28 mouse cellular contexts compared by ENCODE assay signal in genomic region chr10:21554896-21555580, GRCm38 (mm10). TPM values are rescaled to one million over a fixed set of nuclear protein-coding genes. Genes with fewer than 3 reads are reported as not detected.
DNase-seq lines count a peak whose midpoint lies in the region; ATAC-seq lines count a peak whose summit lies in the region.
"Had no signal": no experiment of that assay in that cellular context is flagged by ENCODE, and none has a peak within 500 bp of the region (broad histone marks: within the 10 kb centered on the region; RNA-seq: fewer than 3 reads in every experiment).

No protein-coding gene starts in this region.

- H3K9me3 ChIP-seq in hindbrain, embryonic 15.5 days: no peaks in the 10 kb centered on the region
- H3K9me3 ChIP-seq in hindbrain, embryonic 12.5 days (replicated peaks): no peaks in the 10 kb centered on the region
- H3K9me3 ChIP-seq: embryonic facial prominence, embryonic 12.5 days; embryonic facial prominence, embryonic 15.5 days; heart, embryonic 13.5 days had no signal

- no peak overlapping the region for H3K27ac ChIP-seq in hindbrain, embryonic 15.5 days (replicated peaks)
- no peak overlapping the region for H3K27ac ChIP-seq in hindbrain, embryonic 12.5 days
- H3K27ac ChIP-seq: embryonic facial prominence, embryonic 12.5 days; embryonic facial prominence, embryonic 15.5 days; gastrocnemius, adult 2 months; heart, embryonic 13.5 days had no signal

- no peaks in the 10 kb centered on the region for H3K36me3 ChIP-seq in hindbrain, embryonic 15.5 days
- no peaks in the 10 kb centered on the region for H3K36me3 ChIP-seq in hindbrain, embryonic 12.5 days
- H3K36me3 ChIP-seq: embryonic facial prominence, embryonic 12.5 days; embryonic facial prominence, embryonic 15.5 days; heart, embryonic 13.5 days had no signal

- no peaks in the 10 kb centered on the region for H3K27me3 ChIP-seq in hindbrain, embryonic 15.5 days
- H3K27me3 ChIP-seq in hindbrain, embryonic 12.5 days: no peaks in the 10 kb centered on the region; the same call in 1 of the 2 replicates
- H3K27me3 ChIP-seq: CH12.LX; embryonic facial prominence, embryonic 12.5 days; embryonic facial prominence, embryonic 15.5 days; heart, embryonic 13.5 days had no signal

- no peak overlapping the region for H3K9ac ChIP-seq in hindbrain, embryonic 15.5 days
- H3K9ac ChIP-seq in hindbrain, embryonic 12.5 days: no peak overlapping the region
- H3K9ac ChIP-seq: embryonic facial prominence, embryonic 12.5 days; embryonic facial prominence, embryonic 15.5 days; forebrain, postnatal 0 days; heart, embryonic 13.5 days had no signal

- peak; percentile 40 to 45 for DNase-seq in kidney, adult 8-10 months
- DNase-seq in kidney, adult 18-20 months: no peak
- DNase-seq in ES-CJ7 (ENCODE audit: low read depth, low spot score) (peak; percentile 64), ZHBTc4 (ENCODE audit: low read depth, low spot score) (peak; percentile 65)
- DNase-seq in spleen, postnatal 10 days (ENCODE audit: low spot score in 2 of 2): no peak
- DNase-seq: adrenal gland, adult 2 months; adrenal gland, postnatal 14 days; B cell, adult 2 months; cerebellum, adult 11 months; cerebellum, adult 2 months; cerebellum, adult 9-11 months; cerebellum, postnatal 25 days; forebrain, postnatal 0 days; gastrocnemius, adult 2 months; gastrocnemius, postnatal 14 days; heart, adult 18-20 months; heart, postnatal 14 days; heart, postnatal 4 days had no signal

- no peak overlapping the region for H3K4me3 ChIP-seq in hindbrain, embryonic 15.5 days
- H3K4me3 ChIP-seq in hindbrain, embryonic 12.5 days: no peak overlapping the region
- H3K4me3 ChIP-seq: embryonic facial prominence, embryonic 12.5 days; embryonic facial prominence, embryonic 15.5 days; gastrocnemius, adult 2 months; heart, embryonic 13.5 days had no signal

- 0 out of 2 replicates have a peak, but pooled peaks have one; percentile 19 for ATAC-seq in hindbrain, embryonic 15.5 days (ENCODE audit: low FRiP score, low read depth)
- no peak for ATAC-seq in hindbrain, embryonic 12.5 days (ENCODE audit: low FRiP score)
- ATAC-seq: forebrain, embryonic 14.5 days; forebrain, postnatal 0 days had no signal

- H3K4me2 ChIP-seq in hindbrain, embryonic 15.5 days: no peak overlapping the region
- no peak overlapping the region for H3K4me2 ChIP-seq in hindbrain, embryonic 12.5 days (replicated peaks)
- H3K4me2 ChIP-seq: embryonic facial prominence, embryonic 12.5 days; embryonic facial prominence, embryonic 15.5 days; heart, embryonic 13.5 days had no signal

- no peaks in the 10 kb centered on the region for H3K4me1 ChIP-seq in hindbrain, embryonic 15.5 days (replicated peaks)
- H3K4me1 ChIP-seq in hindbrain, embryonic 12.5 days: peaks cover 3% of the 10 kb centered on the region; the same call in 1 of the 2 replicates
- H3K4me1 ChIP-seq: embryonic facial prominence, embryonic 12.5 days; embryonic facial prominence, embryonic 15.5 days had no signal

- WGBS in hindbrain, embryonic 15.5 days: 83% methylated on average over 11 of the region's 11 CpGs
- WGBS in hindbrain, embryonic 12.5 days: 87% methylated on average over 11 of the region's 11 CpGs

RNA-seq across cellular contexts. Expression of gene 1700020N01Rik, which starts 37.9 kb away (rescaled TPM):
- polyA plus RNA-seq in hindbrain, embryonic 15.5 days (2015; fragmentation: Nextera tagmentation; extraction: Ambion mirVana): not detected in 2 replicates
- not detected in 2 replicates for polyA plus RNA-seq in hindbrain, embryonic 12.5 days (2016; fragmentation: Nextera tagmentation; extraction: Ambion mirVana)
- polyA plus RNA-seq: adrenal gland, adult 2 months; cerebellum, adult 2 months; embryonic facial prominence, embryonic 12.5 days; embryonic facial prominence, embryonic 15.5 days; forebrain, embryonic 11.5 days; forebrain, embryonic 14.5 days; forebrain, postnatal 0 days; heart, embryonic 13.5 days; hindbrain, embryonic 11.5 days; hindbrain, embryonic 16.5 days had no signal

Comparison
In these comparisons a context has a peak if more than half of its experiments do, and no peak if none do; other contexts are left out.
1. DNase-seq: peak in kidney, adult 8-10 months (2 of 2), ES-CJ7 (single experiment) and ZHBTc4 (single experiment); none in kidney, adult 18-20 months (single experiment) and spleen, postnatal 10 days (0 of 2).